Mouse (Mus musculus) bone marrow macrophage, adult 2 months (primary cell): Measurements from ENCODE around the gene Eif2b5.

Experiments
- CTCF ChIP-seq: IDR thresholded peaks from 2 replicates; pipeline ENCODE4 v1.5.1; 2012; ENCODE audit warnings: low read depth, mild to moderate bottlenecking, low read length, moderate library complexity
- POLR2A ChIP-seq: IDR thresholded peaks from 2 replicates; pipeline ENCODE4 v1.6.1; 2012; ENCODE audit warnings: mild to moderate bottlenecking, low read depth, low read length, borderline replicate concordance

GRCm38 (mm10) chr16:20496671-20497600, 1.7 kb upstream of the Eif2b5 start:
- no peak for TF ChIP-seq POLR2A
- no peak for TF ChIP-seq CTCF
